Mouse (Mus musculus) kidney, adult 18-20 months (tissue): ENCODE measurements around the gene Aars2.

Experiments used
- DNase-seq: peaks from one replicate; pipeline ENCODE4 v3.0.0; 2021

Aars2 gene

GRCm38 (mm10) chr17:45502324-45502723 is 4.3 kb upstream of the Aars2 start:
- DNase-seq = no peak

GRCm38 (mm10) chr17:45503301-45503973 is 3.2 kb upstream of the Aars2 start:
- no peak for DNase-seq

- no peak for DNase-seq
Observed at GRCm38 (mm10) chr17:45505941-45506465, 638 bp upstream of the Aars2 start.

GRCm38 (mm10) chr17:45510871-45511270 is 4.2 kb downstream of the Aars2 start:
- DNase-seq = no peak

GRCm38 (mm10) chr17:45511757-45512156 is 5.1 kb downstream of the Aars2 start:
- DNase-seq = no peak

- no peak for DNase-seq
Observed at GRCm38 (mm10) chr17:45515204-45515726, 8.6 kb downstream of the Aars2 start.

- DNase-seq = no peak
Observed at GRCm38 (mm10) chr17:45515806-45516205, 9.2 kb downstream of the Aars2 start.

- peak; percentile 85 for DNase-seq
Observed at GRCm38 (mm10) chr17:45516488-45516887, 9.8 kb downstream of the Aars2 start.

- no peak for DNase-seq
Observed at GRCm38 (mm10) chr17:45517135-45517534, 10.5 kb downstream of the Aars2 start.

- no peak for DNase-seq
Observed at GRCm38 (mm10) chr17:45517549-45518215, 11.0 kb downstream of the Aars2 start.

- DNase-seq = no peak
Observed at GRCm38 (mm10) chr17:45518766-45519475, 12.3 kb downstream of the Aars2 start.

GRCm38 (mm10) chr17:45520136-45520535 is 13.5 kb downstream of the Aars2 start:
- DNase-seq = no peak

- no peak for DNase-seq
Observed at GRCm38 (mm10) chr17:45523263-45523662, 16.6 kb downstream of the Aars2 start, which contains the start of gene Tcte1. Tcte1 (plus strand) TSS chr17:45523434.

GRCm38 (mm10) chr17:45524961-45525360 is 18.3 kb downstream of the Aars2 start:
- no peak for DNase-seq

- DNase-seq = peak; percentile 37
Observed at GRCm38 (mm10) chr17:45526571-45526970, 19.9 kb downstream of the Aars2 start.

- DNase-seq = no peak
Observed at GRCm38 (mm10) chr17:45530346-45530782, 23.7 kb downstream of the Aars2 start.

GRCm38 (mm10) chr17:45532896-45533295 is 26.3 kb downstream of the Aars2 start:
- no peak for DNase-seq

GRCm38 (mm10) chr17:45536264-45536663 is 29.6 kb downstream of the Aars2 start:
- no peak for DNase-seq

- no peak for DNase-seq
Observed at GRCm38 (mm10) chr17:45538394-45538793, 31.8 kb downstream of the Aars2 start.

- no peak for DNase-seq
Observed at GRCm38 (mm10) chr17:45539664-45540063, 33.0 kb downstream of the Aars2 start.

- DNase-seq = no peak
Observed at GRCm38 (mm10) chr17:45542129-45542528, 35.5 kb downstream of the Aars2 start.

- no peak for DNase-seq
Observed at GRCm38 (mm10) chr17:45542705-45543104, 36.1 kb downstream of the Aars2 start.

- no peak for DNase-seq
Observed at GRCm38 (mm10) chr17:45543115-45543514, 36.5 kb downstream of the Aars2 start.
